Mouse (Mus musculus) erythroid progenitor cell, adult 5-6 weeks (primary cell): ENCODE measurements at regions not wholly inside any gene's neighbourhood (a gene's known extent, or its start where the extent isn't known, plus 50 kb on each side); places are given as distances from the start of the nearest gene placed in this dataset.

Source experiments
- ATAC-seq: replicated peaks from 2 replicates; pipeline ENCODE4 v1.8.0; 2016; ENCODE audit warnings: moderate number of reproducible peaks, mild to moderate bottlenecking, moderate TSS enrichment, inconsistent platforms; ENCODE audit not compliant: poor library complexity, low FRiP score, severe bottlenecking

DNA sequence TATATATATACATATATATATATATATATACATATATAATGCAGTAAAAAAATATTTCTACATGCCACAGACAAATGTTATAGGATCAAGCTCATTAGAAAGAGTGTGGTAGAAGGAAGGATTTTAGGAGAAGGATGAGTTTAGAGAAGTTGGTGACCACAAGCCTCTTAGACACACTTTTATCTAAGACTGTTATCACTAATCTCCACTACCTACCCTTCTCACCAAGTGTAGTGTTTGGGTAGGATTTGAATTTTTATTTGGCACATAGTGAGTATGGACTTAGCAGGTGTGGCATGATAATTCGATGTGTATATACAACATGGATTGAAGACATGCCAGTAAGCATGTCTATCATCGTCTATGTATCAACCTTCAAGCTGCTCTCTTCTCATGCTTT is 66.0 kb upstream of the Usp24 start:
- ATAC-seq = no peak

DNA sequence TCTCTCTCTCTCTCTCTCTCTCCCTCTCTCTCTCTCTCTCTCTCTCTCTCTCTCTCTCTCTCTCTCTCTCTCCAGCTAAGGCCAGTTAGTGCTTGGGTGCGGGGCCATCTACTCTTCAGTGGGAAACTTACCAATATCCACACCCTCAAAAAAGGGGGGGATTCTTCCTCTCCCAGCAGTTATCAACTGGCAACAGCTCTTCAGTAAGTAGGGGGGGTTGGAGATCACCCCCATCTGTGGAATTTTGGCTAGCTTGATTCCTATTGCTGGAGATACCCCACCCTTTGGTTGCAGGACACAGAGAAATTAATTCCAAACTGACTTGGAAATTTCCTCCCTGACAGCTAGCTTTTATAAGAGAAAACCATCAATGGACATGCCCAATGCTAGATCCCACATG is 64.6 kb upstream of the Usp24 start:
- ATAC-seq = no peak

DNA sequence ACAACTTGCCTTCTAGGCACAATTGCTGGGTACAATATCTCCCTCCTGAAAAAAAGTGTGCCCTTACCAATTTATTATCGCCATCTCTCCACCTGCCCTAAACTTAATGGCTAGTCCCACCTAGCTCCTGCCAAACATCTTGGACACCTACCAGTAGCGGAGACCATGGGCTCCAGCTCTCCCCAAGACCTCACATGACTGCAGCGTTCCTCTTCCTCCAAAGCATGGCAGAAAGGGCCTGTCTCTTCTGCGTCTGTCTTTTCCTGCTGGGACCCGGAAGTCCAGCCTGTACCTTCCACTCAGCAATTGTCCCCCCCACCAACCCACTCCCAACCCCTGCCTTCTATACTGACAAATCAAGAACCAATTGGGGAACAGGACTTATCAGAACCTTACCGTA is 63.1 kb upstream of the Usp24 start:
- no peak for ATAC-seq

DNA sequence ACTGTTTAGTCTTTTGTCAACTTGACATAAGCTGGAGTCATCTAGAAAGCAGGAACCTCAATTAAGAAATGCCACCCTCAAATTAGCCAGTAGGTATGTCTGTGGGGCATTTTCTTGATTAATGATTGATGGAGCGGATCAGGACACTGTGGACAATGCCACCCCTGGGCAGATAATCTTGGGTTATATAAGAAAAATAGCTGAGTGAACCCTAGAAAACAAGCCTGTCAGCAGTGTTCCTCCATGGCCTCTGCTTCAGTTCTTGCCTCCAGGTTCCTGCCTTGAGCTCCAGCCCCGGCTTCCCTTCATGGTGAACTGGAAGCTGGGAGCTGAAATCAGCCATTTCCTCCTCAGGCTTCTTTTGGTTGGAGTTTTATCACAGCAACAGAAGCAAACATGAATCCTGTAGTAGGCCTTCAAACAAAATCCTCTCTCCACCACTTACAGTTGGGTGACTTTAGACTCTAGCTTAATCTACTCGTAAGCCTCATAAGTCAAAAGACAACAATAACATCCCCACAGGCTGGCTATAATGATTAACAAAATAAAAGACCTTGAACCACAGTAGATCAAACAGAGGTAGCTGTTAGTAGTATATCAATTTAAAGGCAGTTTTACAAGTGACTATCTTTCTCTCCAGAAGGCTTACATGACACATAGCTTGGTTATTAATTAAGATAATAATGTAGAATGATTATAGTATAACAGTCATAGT is 61.1 kb upstream of the Usp24 start:
- no peak for ATAC-seq

DNA sequence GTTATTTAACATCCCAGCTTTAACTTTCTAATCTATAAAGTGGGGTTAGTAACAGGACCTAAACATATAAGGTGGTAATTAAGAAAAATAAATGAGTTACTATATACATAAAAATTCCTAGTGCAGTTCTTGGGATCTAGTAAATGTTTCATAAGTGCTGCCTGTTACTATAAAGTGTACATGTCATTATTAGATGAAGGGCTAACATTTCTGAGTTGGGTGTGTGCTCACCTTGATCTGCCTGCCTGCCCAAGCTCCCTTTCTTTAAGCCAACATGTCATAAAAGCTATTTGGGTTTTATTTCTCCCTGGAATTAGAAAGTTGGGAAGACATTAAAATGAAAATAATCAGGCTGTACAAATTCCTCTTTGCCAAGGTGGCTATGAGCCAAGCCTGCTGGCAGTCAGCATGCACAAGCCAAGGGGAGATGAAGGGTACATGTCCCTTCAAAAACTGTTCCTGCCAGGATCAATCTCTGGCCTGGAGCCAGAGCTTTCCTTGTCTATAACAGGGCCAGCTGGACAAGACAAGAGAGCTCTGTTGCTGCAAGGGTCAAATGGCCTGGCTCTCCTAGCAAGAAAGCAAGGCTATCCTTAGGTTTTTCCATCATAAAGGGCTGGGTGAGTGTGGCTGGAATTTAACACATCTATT is 59.9 kb upstream of the Usp24 start:
- ATAC-seq = no peak

DNA sequence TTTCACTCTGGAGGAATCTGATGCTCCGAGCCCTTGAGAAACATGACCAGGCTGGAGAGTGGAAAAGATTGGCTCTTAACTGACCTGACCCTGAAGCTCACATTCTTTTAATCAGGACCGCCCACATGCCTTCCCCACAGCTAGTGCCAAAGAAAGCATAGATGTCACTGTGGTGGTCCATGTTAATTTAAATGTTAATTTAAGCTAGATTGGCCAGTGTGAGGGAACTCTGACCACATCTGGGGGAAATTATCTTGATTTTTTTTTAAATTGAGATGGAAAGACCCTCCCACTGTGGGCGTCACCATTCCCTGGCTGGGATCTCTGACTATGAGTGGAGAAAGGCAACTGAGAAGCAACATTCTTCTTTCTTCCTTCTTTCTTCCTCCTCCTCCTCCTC is 54.6 kb upstream of the Usp24 start:
- no peak for ATAC-seq

DNA sequence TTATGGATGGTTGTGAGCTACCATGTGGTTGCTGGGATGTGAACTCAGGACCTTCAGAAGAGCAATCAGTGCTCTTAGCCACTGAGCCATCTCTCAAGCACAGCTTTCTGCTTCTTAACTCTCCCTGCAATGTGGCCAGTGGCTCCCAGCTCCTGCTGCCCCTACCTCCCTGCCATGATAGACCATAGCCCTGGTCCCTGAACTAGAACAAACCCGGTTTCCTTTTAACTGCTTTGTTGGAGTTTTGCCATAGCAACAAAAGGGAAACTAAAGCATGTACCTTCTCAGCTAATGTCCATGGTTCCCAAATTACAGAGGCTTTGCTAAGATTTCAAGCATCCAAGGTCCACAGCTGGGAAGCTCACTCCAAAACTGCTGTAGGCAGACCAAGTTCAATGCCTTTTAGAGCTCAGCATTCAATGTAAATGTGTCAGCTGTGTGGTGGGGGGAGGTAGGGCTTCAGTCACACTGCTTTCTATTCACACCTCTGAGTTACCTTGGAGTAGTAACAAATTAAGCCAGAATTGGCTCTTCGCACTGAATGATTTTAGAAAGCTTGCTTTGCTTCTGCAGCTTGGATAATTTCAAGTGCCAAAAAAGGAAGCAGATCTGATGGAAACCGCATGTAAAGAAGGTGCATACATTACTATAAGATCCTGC is 54.0 kb upstream of the Usp24 start:
- no peak for ATAC-seq

DNA sequence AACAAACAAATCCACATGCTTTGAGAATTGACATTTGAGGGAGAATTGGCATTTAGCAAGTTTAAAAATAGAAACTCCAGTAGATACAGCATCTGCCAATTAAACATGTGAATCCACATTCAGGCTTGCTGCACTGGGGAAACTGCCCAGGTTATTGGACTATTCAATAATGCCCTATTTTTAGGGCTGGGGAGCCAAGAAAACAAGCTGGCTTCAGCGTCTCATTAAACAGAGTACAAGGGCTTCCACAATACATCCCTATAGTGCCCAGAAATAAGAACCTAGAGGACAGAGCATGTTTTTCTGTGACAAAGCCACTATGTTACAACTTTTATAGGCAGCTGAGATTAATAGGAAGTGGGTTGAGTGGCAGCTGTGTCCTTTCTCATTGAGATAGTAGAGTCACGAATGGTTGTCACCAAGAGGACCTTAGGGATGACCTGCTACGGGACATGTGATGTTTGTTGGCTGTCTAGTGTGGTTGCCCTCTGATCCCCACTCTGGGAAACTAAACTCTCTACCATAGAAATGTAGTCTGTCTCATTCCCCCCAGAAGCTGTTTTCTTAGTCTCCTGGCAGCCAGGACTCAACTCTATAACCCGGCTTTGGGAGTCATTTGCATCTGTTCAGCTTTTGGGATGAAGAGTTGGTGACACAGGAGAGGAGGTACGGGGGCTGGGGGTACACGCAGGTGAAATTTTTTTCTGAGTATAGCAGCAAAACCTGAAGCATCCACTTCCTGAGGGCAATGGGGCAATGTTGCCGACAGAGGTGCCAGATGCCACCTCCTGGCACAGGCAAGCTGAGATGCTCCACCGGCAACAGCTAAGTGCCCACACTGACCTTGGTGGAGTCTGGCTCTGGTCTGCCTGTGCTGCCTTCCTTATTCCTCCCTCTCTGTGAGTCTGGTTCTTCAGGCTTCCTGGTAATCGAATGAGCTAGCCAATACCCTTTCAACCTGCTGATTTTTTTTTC is 53.0 kb upstream of the Usp24 start:
- no peak for ATAC-seq
